Mouse (Mus musculus) layer of hippocampus, adult 11-12 months (tissue): ENCODE measurements around the gene Scd1.

Experiments
- DNase-seq: peaks from one replicate; pipeline ENCODE4 v3.0.0; 2022; ENCODE audit warnings: low spot score

Gene Scd1

GRCm38 (mm10) chr19:44365733-44366132 lies 41.9 kb downstream of the Scd1 start:
- no peak for DNase-seq

DNA sequence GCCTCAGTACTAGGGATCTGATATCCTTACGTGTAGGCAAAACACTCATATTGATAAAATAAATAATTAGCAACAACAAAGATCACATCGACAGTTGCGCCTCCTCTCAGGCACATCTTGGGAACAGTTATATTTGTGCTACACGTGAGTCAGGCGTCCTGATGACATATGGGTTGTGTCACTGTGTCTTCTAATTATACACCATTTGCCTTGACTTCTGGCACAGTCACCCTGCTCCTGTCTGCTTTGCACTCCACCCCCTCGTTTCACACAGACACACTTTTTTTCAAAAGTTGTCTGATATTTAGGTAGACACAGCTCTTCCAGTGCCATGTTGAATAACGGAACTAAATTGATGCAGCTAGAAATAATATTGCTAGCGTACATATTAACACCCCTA lies 43.6 kb downstream of the Scd1 start:
- DNase-seq, result peak; percentile 34

GRCm38 (mm10) chr19:44363529-44363928 lies 44.1 kb downstream of the Scd1 start:
- peak; percentile 76 for DNase-seq

- no peak for DNase-seq
Observed at GRCm38 (mm10) chr19:44358700-44359099, 49.0 kb downstream of the Scd1 start.

- DNase-seq, result no peak
Observed at GRCm38 (mm10) chr19:44351756-44352155, 55.9 kb downstream of the Scd1 start.

DNA sequence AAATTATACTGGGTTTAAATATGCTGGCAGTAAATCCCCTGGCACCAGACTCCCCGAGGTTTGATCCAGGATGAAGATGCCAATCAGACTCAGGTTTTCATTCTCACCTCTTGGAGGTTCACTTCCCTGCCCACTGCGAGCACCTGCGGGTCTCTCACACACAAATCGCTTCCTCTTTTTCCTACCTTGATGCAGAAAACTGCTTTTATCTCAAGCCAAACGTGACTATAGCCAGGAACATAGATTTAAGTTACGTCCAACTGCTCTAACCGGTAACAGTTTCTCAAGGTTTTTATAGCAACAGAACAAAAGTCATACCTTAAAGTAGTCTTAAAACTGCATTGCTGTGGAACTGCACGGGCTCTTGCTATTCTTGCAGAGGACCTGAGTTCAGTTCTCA lies 58.0 kb downstream of the Scd1 start:
- DNase-seq, result no peak
